Mouse (Mus musculus) hindbrain, embryonic 10.5 days (tissue): Measurements from ENCODE around the gene Nr4a1. TPM values are rescaled to one million over a fixed set of nuclear protein-coding genes. Genes with fewer than 3 reads are reported as not detected.

Source experiments
- DNase-seq: peaks from one replicate; pipeline ENCODE4 v3.0.0-alpha.2; 2017; ENCODE audit warnings: low spot score
- H3K27ac ChIP-seq: fragments of 300-500 bp; sonication (generic); 2 replicates; pipeline ENCODE4 v1.5.1; 2016; ENCODE audit warnings: mild to moderate bottlenecking, moderate library complexity
- H3K27me3 ChIP-seq: fragments of 300-500 bp; sonication (generic); 2 replicates; pipeline ENCODE4 v1.6.1; 2016; ENCODE audit warnings: mild to moderate bottlenecking; ENCODE audit not compliant: poor library complexity, insufficient read depth, severe bottlenecking
- H3K36me3 ChIP-seq: fragments of 300-500 bp; sonication (generic); 2 replicates; pipeline ENCODE4 v1.6.1; 2016; ENCODE audit warnings: mild to moderate bottlenecking, moderate library complexity
- H3K4me1 ChIP-seq: fragments of 300-500 bp; sonication (generic); replicated peaks from 2 replicates; pipeline ENCODE4 v1.6.1; 2016; ENCODE audit warnings: mild to moderate bottlenecking
- H3K4me3 ChIP-seq: fragments of 300-500 bp; sonication (generic); 2 replicates; pipeline ENCODE4 v1.5.1; 2016; ENCODE audit warnings: mild to moderate bottlenecking, moderate library complexity
- H3K9me3 ChIP-seq: fragments of 300-500 bp; sonication (generic); 2 replicates; pipeline ENCODE4 v1.6.1; 2016; ENCODE audit warnings: mild to moderate bottlenecking, moderate library complexity
- WGBS: fragments of 180-500 bp; shearing (Covaris S2); methylation state at CpG from one replicate; pipeline ENCODE4 v1.1.7; 2016; 5-methylcytosine and 5-hydroxymethylcytosine counted together
- polyA plus RNA-seq: library from polyadenylated mRNA; unstranded; fragments of >200 nt; fragmentation: Nextera tagmentation; extraction: Ambion mirVana; gene quantifications from 2 replicates; pipeline ENCODE4 v1.2.1, GENCODE M21; 2016

Gene Nr4a1
- 4.8 and 5.1 TPM in 2 replicates for polyA plus RNA-seq

DNA sequence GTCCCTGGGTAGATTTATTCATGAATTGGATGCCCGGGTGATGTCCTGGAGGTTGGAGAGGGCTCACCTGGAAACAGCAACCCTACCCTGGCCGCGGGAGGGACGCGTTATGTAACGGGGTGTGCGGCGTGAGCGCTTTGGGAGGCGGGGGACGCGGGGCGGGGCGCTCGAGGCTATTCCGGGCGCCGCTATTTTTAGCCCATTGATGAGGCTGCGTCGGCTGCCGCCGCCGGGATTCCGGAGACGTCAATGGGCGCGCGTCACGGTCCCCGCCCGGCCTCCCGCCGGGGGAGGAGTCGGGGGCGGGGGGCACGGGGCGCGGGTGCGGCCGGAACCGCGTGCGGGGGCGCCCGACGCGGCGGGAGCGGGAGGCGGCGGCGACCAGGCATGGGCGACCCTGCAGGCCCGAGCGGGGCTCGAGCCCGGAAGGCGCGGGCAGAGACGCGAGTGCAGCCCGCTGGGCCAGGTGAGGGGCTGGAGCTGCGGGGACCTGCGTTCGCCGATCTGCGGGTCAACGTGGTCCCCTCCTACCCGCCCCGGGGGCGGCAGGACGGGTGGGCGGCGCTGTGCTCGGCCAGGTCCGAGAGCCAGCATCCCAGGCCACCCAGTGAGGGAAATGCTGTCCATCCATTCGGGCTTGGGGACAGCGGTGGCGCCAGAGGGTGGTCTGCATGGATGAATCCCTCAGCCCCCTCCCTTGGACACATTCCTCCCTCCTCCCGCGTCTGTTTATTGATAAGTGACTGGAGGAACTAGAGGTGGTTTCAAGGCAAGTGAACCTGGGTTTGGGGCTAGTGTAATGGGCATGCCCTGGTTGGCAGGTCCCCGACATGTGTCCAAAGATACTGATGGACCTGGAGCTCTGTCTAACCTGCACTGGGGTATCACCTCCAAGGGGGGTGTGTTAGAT, at the start of gene Nr4a1:
Nr4a1 (plus strand) TSS at position 384 of the 910 bp plus-strand sequence.
- Histone ChIP-seq H3K27ac (peak within 1 kb of the TSS; percentile 93), H3K36me3 (no peaks in the 10 kb centered on the region), H3K4me3 (peak within 1 kb of the TSS; percentile 77), H3K27me3 (peaks cover 29% of the 10 kb centered on the region), H3K4me1 (peaks cover 37% of the 10 kb centered on the region), H3K9me3 (no peaks in the 10 kb centered on the region)
- DNase-seq: peak; percentile 62
- WGBS: under 1% methylated on average over 82 of the region's 82 CpGs

DNA sequence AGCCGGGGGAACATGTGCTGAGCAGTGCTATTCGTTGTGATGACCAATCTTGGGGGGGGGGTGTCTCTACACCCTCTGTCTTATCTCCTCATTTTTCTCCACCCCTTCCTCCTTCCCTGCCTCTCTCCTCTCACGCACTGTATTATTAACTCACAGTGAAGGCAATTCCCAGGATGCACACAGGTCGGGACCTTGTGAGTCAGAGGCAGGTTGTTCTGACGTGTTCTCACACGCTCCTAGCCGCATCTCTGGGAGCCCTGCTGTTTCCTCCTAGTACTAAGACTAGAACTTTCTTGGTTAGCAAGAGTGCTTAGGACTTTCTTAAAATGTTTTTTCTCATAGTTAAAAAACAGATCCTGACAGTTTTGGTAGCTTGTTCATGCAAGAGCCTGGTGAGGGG, 49.3 kb upstream of the Nr4a1 start:
- 86% methylated on average over 7 of the region's 7 CpGs for WGBS
- H3K36me3 ChIP-seq: peaks cover 97% of the 10 kb centered on the region

DNA sequence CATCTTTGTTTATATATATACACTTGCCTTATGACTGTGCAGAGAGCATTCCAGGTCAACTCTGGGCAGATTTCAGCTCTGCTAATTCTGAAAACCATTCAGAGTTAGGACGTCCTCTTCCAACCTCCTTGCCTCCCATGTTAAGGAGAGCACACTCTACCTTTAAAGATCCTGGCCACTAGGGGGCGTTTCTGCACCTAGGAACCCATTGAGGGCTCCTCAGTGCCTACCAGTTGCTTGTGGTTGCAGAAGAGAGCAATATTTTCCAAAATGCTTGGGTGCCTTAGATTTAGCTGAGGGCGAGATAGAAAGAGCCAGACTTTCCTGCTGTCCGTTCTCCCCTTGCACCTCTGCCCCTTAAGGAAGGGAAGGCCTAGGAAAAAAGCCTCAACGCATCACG, 43.8 kb upstream of the Nr4a1 start:
- Histone ChIP-seq H3K4me1 (0 out of 2 replicates have a peak, but pooled peaks cover 4% of the 10 kb centered on the region), H3K4me3 (no peak overlapping the region), H3K9me3 (no peaks in the 10 kb centered on the region), H3K36me3 (peaks cover 88% of the 10 kb centered on the region), H3K27me3 (no peaks in the 10 kb centered on the region), H3K27ac (no peak overlapping the region)
- DNase-seq: peak; percentile 52
- 62% methylated on average over 6 of the region's 6 CpGs for WGBS

More for the DNA sequence above, 49.3 kb upstream of the Nr4a1 start:
- no peaks in the 10 kb centered on the region for H3K4me1 ChIP-seq
- no peak overlapping the region for H3K27ac ChIP-seq
- H3K4me3 ChIP-seq: no peak overlapping the region
- H3K9me3 ChIP-seq: 0 out of 2 replicates have a peak, but pooled peaks cover 9% of the 10 kb centered on the region
- no peaks in the 10 kb centered on the region for H3K27me3 ChIP-seq
- DNase-seq: no peak

GRCm38 (mm10) chr15:101210998-101211613, 43.0 kb upstream of the Nr4a1 start:
- no peak for DNase-seq
- Histone ChIP-seq H3K36me3 (peaks cover 83% of the 10 kb centered on the region), H3K27ac (no peak overlapping the region), H3K4me3 (no peak overlapping the region), H3K27me3 (no peaks in the 10 kb centered on the region), H3K9me3 (no peaks in the 10 kb centered on the region), H3K4me1 (0 out of 2 replicates have a peak, but pooled peaks cover 4% of the 10 kb centered on the region)
- 96% methylated on average over 14 of the region's 14 CpGs for whole genome bisulfite sequencing

GRCm38 (mm10) chr15:101212435-101212834, 41.6 kb upstream of the Nr4a1 start:
- WGBS: 91% methylated on average over 14 of the region's 14 CpGs
- Histone ChIP-seq H3K4me3 (no peak overlapping the region), H3K36me3 (peaks cover 69% of the 10 kb centered on the region), H3K4me1 (0 out of 2 replicates have a peak, but pooled peaks cover 4% of the 10 kb centered on the region), H3K27ac (no peak overlapping the region), H3K27me3 (no peaks in the 10 kb centered on the region), H3K9me3 (no peaks in the 10 kb centered on the region)
- DNase-seq: no peak

DNA sequence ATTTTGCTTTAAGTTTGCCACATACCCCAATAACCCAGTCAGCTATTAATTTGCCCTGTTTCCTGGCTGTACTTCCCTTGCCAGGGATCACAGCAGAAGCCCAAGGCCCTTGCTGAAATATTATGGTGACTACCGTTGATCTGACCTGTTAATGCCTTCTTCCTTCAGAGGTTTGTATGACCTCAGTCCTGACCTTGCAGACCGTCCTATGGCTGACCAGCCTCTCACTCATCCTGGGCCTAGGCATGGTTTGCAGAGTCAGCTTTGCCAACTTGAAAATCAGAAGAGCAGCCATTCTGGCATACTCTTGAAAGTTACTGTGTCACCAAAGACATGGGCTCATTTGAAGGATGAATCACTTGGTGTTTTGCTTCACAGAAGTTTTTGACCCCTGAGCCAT, 38.9 kb upstream of the Nr4a1 start:
- no peaks in the 10 kb centered on the region for H3K9me3 ChIP-seq

GRCm38 (mm10) chr15:101216036-101216435, 38.0 kb upstream of the Nr4a1 start:
- WGBS: 81% methylated on average over 4 of the region's 4 CpGs
- no peak for DNase-seq

More for the DNA sequence above, 38.9 kb upstream of the Nr4a1 start:
- H3K27me3 ChIP-seq: no peaks in the 10 kb centered on the region
- no peak overlapping the region for H3K27ac ChIP-seq
- no peak overlapping the region for H3K4me3 ChIP-seq
- peaks cover 12% of the 10 kb centered on the region for H3K4me1 ChIP-seq
- WGBS: 77% methylated on average over 2 of the region's 2 CpGs
- no peak for DNase-seq
- peaks cover 42% of the 10 kb centered on the region for H3K36me3 ChIP-seq

DNA sequence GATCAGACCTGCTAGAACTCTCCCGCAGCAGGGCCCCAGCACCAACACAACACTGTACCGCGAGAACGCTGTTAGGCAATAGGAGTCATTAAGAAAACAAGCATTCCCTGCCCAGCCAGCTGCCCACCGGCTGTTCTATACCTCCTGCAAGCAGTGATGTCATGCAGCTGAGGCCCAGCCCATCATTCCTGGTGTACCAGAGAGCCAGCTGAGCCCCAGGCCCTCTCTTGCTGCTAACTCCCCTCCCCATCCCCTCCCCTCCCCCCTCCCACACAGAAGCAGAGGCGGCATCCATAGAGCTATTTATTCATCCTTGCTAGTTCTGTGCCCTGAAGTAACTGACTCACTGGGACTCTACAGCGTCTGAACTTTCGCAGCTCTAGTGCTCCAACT, 33.2 kb upstream of the Nr4a1 start:
- 3% methylated on average over 8 of the region's 8 CpGs for WGBS
- H3K36me3 ChIP-seq: no peaks in the 10 kb centered on the region
- peaks cover 32% of the 10 kb centered on the region for H3K27me3 ChIP-seq
- DNase-seq: peak; percentile 77
- H3K9me3 ChIP-seq: no peaks in the 10 kb centered on the region
- H3K4me3 ChIP-seq: peak overlapping the region; percentile 79
- peak overlapping the region; percentile 80 for H3K27ac ChIP-seq
- H3K4me1 ChIP-seq: peaks cover 64% of the 10 kb centered on the region

More at GRCm38 (mm10) chr15:101216036-101216435, 38.0 kb upstream of the Nr4a1 start:
- Histone ChIP-seq H3K9me3 (no peaks in the 10 kb centered on the region), H3K36me3 (peaks cover 33% of the 10 kb centered on the region), H3K4me3 (no peak overlapping the region), H3K4me1 (peaks cover 21% of the 10 kb centered on the region), H3K27me3 (no peaks in the 10 kb centered on the region), H3K27ac (no peak overlapping the region)

- H3K27me3 ChIP-seq: peaks cover 36% of the 10 kb centered on the region
- H3K9me3 ChIP-seq: no peaks in the 10 kb centered on the region
- H3K4me1 ChIP-seq: peaks cover 66% of the 10 kb centered on the region
- peak overlapping the region; percentile 80 for H3K27ac ChIP-seq
- H3K4me3 ChIP-seq: peak overlapping the region; percentile 79
- no peaks in the 10 kb centered on the region for H3K36me3 ChIP-seq
- DNase-seq: peak; percentile 79
- WGBS: 1% methylated on average over 14 of the region's 14 CpGs
Measured at GRCm38 (mm10) chr15:101221298-101222104, 32.6 kb upstream of the Nr4a1 start.

- Histone ChIP-seq H3K4me1 (peaks cover 81% of the 10 kb centered on the region), H3K36me3 (no peaks in the 10 kb centered on the region), H3K27me3 (peaks cover 38% of the 10 kb centered on the region), H3K27ac (peak overlapping the region; percentile 87), H3K4me3 (peak overlapping the region; percentile 79), H3K9me3 (no peaks in the 10 kb centered on the region)
- DNase-seq: no peak
- WGBS: 37% methylated on average over 13 of the region's 13 CpGs
Measured at GRCm38 (mm10) chr15:101222897-101223482, 31.1 kb upstream of the Nr4a1 start.

DNA sequence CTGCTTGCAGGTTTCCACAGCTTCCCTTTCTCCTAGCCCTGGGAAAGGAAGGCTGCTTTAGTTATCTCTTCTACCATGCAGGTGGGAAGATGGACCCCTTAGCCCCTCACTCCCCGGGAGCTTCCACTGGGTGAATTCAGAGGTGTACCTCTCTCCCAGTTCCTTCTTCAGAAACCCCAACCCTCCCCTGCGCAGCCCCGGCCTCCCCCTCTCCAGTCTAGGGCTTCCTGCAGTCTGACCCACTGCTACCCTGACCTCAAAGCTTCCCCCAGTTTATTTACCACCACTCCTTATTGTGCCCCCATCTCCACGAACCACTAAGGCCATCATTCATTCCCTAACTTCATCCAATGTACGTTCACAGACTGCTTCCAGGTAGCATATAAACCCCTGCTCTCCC, 30.5 kb upstream of the Nr4a1 start:
- Histone ChIP-seq H3K27ac (peak overlapping the region; percentile 87), H3K36me3 (peaks cover 3% of the 10 kb centered on the region; the same call in 1 of the 2 replicates), H3K9me3 (no peaks in the 10 kb centered on the region), H3K4me1 (peaks cover 86% of the 10 kb centered on the region), H3K4me3 (peak overlapping the region; percentile 79), H3K27me3 (peaks cover 38% of the 10 kb centered on the region)
- DNase-seq: peak; percentile 21
- 5% methylated on average over 5 of the region's 5 CpGs for WGBS
